Mouse (Mus musculus) stomach, postnatal 0 days (tissue): ENCODE results near the gene Siah3. TPM values are rescaled to one million over a fixed set of nuclear protein-coding genes. Genes with fewer than 3 reads are reported as not detected.

ENCODE experiments used
- ATAC-seq: fragments of 200-750 bp; cut with Nextera tagmentation; 2 replicates; pipeline ENCODE4 v1.8.0; 2017; ENCODE audit not compliant: low FRiP score, low TSS enrichment
- DNase-seq: peaks from one replicate; pipeline ENCODE4 v3.0.0-alpha.2; 2016; ENCODE audit warnings: low spot score
- H3K27ac ChIP-seq: fragments of 300-500 bp; sonication (generic); replicated peaks from 2 replicates; pipeline ENCODE4 v1.5.1; 2014; ENCODE audit warnings: mild to moderate bottlenecking, control low read depth
- H3K27me3 ChIP-seq: fragments of 300-500 bp; sonication (generic); 2 replicates; pipeline ENCODE4 v1.6.1; 2014; ENCODE audit warnings: low read length; ENCODE audit not compliant: control insufficient read depth, insufficient read depth
- H3K36me3 ChIP-seq: fragments of 300-500 bp; sonication (generic); 2 replicates; pipeline ENCODE4 v1.6.1; 2014; ENCODE audit warnings: low read length, mixed read lengths; ENCODE audit not compliant: control insufficient read depth, insufficient read depth
- H3K4me1 ChIP-seq: fragments of 300-500 bp; sonication (generic); replicated peaks from 2 replicates; pipeline ENCODE4 v1.6.1; 2014; ENCODE audit warnings: antibody characterized with exemption; ENCODE audit not compliant: control insufficient read depth, insufficient read depth
- H3K4me2 ChIP-seq: fragments of 300-500 bp; sonication (generic); replicated peaks from 2 replicates; pipeline ENCODE4 v1.6.1; 2014; ENCODE audit warnings: low read depth, mild to moderate bottlenecking, control low read depth, moderate library complexity
- H3K4me3 ChIP-seq: fragments of 300-500 bp; sonication (generic); 2 replicates; pipeline ENCODE4 v1.5.1; 2014; ENCODE audit warnings: low read depth, low read length, control low read depth
- H3K9ac ChIP-seq: fragments of 300-500 bp; sonication (generic); 2 replicates; pipeline ENCODE4 v1.6.1; 2014; ENCODE audit warnings: mild to moderate bottlenecking, low read length, control low read depth, mixed read lengths
- H3K9me3 ChIP-seq: fragments of 300-500 bp; sonication (generic); 2 replicates; pipeline ENCODE4 v1.6.1; 2016; ENCODE audit warnings: low read length; ENCODE audit not compliant: control insufficient read depth
- CTCF ChIP-seq: IDR thresholded peaks from 2 replicates; pipeline ENCODE4 v1.5.1; 2016; ENCODE audit warnings: antibody characterized with exemption, low read depth, mild to moderate bottlenecking, moderate library complexity
- EP300 ChIP-seq: optimal IDR thresholded peaks from 2 replicates; pipeline ENCODE3; 2016; ENCODE audit warnings: antibody characterized with exemption
- WGBS: fragments of 180-500 bp; shearing (Covaris S2); extraction: QIAGEN DNeasy Blood & Tissue Kit; methylation state at CpG from one replicate; pipeline ENCODE4 v1.1.7; 2014; 5-methylcytosine and 5-hydroxymethylcytosine counted together
- polyA plus RNA-seq: library from polyadenylated mRNA; unstranded; fragments of >200 nt; fragmentation: Nextera tagmentation; extraction: Ambion mirVana; gene quantifications from 2 replicates; pipeline ENCODE4 v1.2.1, GENCODE M21; 2015

The Siah3 gene
- polyA plus RNA-seq, 1 experiment from 2014 or later: not detected

GRCm38 (mm10) chr14:75566303-75566702 is 110.5 kb downstream of the Siah3 start:
- no peak for DNase-seq
- Histone ChIP-seq H3K27me3 (no peaks in the 10 kb centered on the region), H3K4me3 (no peak overlapping the region), H3K27ac (no peak overlapping the region), H3K9me3 (no peaks in the 10 kb centered on the region), H3K9ac (no peak overlapping the region), H3K4me1 (no peaks in the 10 kb centered on the region), H3K36me3 (no peaks in the 10 kb centered on the region), H3K4me2 (no peak overlapping the region)
- ATAC-seq: no peak
- TF ChIP-seq EP300: no peak
- TF ChIP-seq CTCF: no peak
- WGBS: 78% methylated on average over 3 of the region's 3 CpGs

- H3K4me3 ChIP-seq: no peak overlapping the region
- H3K27ac ChIP-seq: no peak overlapping the region
- ATAC-seq (no peak), DNase-seq (no peak)
- 66% methylated on average over 6 of the region's 6 CpGs for WGBS
- H3K4me2 ChIP-seq: no peak overlapping the region
- no peaks in the 10 kb centered on the region for H3K36me3 ChIP-seq
- TF ChIP-seq EP300: no peak
- TF ChIP-seq CTCF: no peak
- no peaks in the 10 kb centered on the region for H3K27me3 ChIP-seq
- H3K9ac ChIP-seq: no peak overlapping the region
- H3K4me1 ChIP-seq: no peaks in the 10 kb centered on the region
- no peaks in the 10 kb centered on the region for H3K9me3 ChIP-seq
Measured at GRCm38 (mm10) chr14:75579010-75579409, 123.2 kb downstream of the Siah3 start.

Other genes starting within 250 kb of the Siah3 start
- gene Cpb2, start 213.7 kb upstream of the Siah3 start, polyA plus RNA-seq: 2.9 and 3.1 TPM in 2 replicates
- 13.9 and 15.9 TPM in 2 replicates for gene Zc3h13, start 171.6 kb upstream of the Siah3 start, polyA plus RNA-seq
- gene Spert, start 137.1 kb downstream of the Siah3 start, polyA plus RNA-seq: not detected in 2 replicates
- not detected in 2 replicates for gene Erich6b, start 186.3 kb downstream of the Siah3 start, polyA plus RNA-seq